Mouse (Mus musculus) kidney, embryonic 16.5 days (tissue): Measurements from ENCODE around the gene Fbxo28. TPM values are rescaled to one million over a fixed set of nuclear protein-coding genes. Genes with fewer than 3 reads are reported as not detected.

Experiments
- polyA plus RNA-seq: library from polyadenylated mRNA; unstranded; fragments of >200 nt; fragmentation: Nextera tagmentation; extraction: Ambion mirVana; gene quantifications from 2 replicates; pipeline ENCODE4 v1.2.1, GENCODE M21; 2015

Gene Fbxo28
- polyA plus RNA-seq, 1 experiment from 2014 or later, result 18.3 TPM

Other genes with a start within 250 kb of the Fbxo28 start
- gene Srp9, start 216.9 kb downstream of the Fbxo28 start, polyA plus RNA-seq, result 131 and 132 TPM in 2 replicates
- not detected in 2 replicates for gene Vmn1r1, start 177.1 kb downstream of the Fbxo28 start, polyA plus RNA-seq
- gene Degs1, start 58.8 kb downstream of the Fbxo28 start, polyA plus RNA-seq, result 131 and 134 TPM in 2 replicates
- 26.2 and 30.0 TPM in 2 replicates for gene Trp53bp2, start 67.5 kb upstream of the Fbxo28 start, polyA plus RNA-seq
- 136 and 142 TPM in 2 replicates for gene Capn2, start 176.0 kb upstream of the Fbxo28 start, polyA plus RNA-seq
- not detected in 2 replicates for gene Capn8, start 223.4 kb upstream of the Fbxo28 start, polyA plus RNA-seq